Mouse (Mus musculus) retina, postnatal 7 days (tissue): ENCODE data around the gene Gpkow.
"Not testable (repeated sequence)": the region's sequence is repeated elsewhere in the genome, so short reads cannot be mapped to it uniquely, and the experiment has no call there.

Source experiments
- DNase-seq: peaks from one replicate; pipeline ENCODE4 v3.0.0-alpha.2; 2012; ENCODE audit warnings: low read depth, low spot score

Gpkow gene

GRCm38 (mm10) chrX:7745429-7745828, 48.5 kb downstream of the Gpkow start:
- DNase-seq = no peak

GRCm38 (mm10) chrX:7750432-7751116, 53.6 kb downstream of the Gpkow start, which contains the start of gene Ccdc120:
Ccdc120 (minus strand) TSS chrX:7750905.
- peak; percentile 57 for DNase-seq

GRCm38 (mm10) chrX:7753627-7754026, 56.7 kb downstream of the Gpkow start:
- DNase-seq = not testable (repeated sequence)
